Mouse (Mus musculus) megakaryocyte, embryonic 14.5 days (primary cell): ENCODE measurements around the gene Mfap1b. TPM values are rescaled to one million over a fixed set of nuclear protein-coding genes. Genes with fewer than 3 reads are reported as not detected.

Source experiments
- H3K27me3 ChIP-seq: replicated peaks from 2 replicates; pipeline ENCODE3; 2012; ENCODE audit warnings: inconsistent platforms
- H3K36me3 ChIP-seq: replicated peaks from 2 replicates; pipeline ENCODE3; 2012; ENCODE audit warnings: low read length, inconsistent platforms, mixed read lengths
- H3K4me1 ChIP-seq: 2 replicates; pipeline ENCODE4 v1.6.1; 2012; ENCODE audit warnings: inconsistent platforms
- H3K4me3 ChIP-seq: replicated peaks from 2 replicates; pipeline ENCODE3; 2012; ENCODE audit warnings: moderate library complexity, mild to moderate bottlenecking, inconsistent platforms
- H3K9me3 ChIP-seq: 2 replicates; pipeline ENCODE4 v1.6.1; 2012; ENCODE audit warnings: inconsistent platforms
- FLI1 ChIP-seq: IDR thresholded peaks from 2 replicates; pipeline ENCODE4 v1.6.1; 2012; ENCODE audit warnings: low read length, inconsistent platforms, mixed read lengths
- GATA1 ChIP-seq: IDR thresholded peaks from 3 replicates; pipeline ENCODE4 v1.6.1; 2012; ENCODE audit warnings: mixed read lengths, low read length, inconsistent platforms, borderline replicate concordance
- polyA plus RNA-seq: library from polyadenylated mRNA; stranded (reverse); fragments of >175 nt; gene quantifications from 2 replicates; pipeline ENCODE4 v1.2.3, GENCODE M21; 2012; ENCODE audit warnings: low replicate concordance; ENCODE audit not compliant: insufficient read depth

The Mfap1b gene
- polyA plus RNA-seq, 1 experiment = 2.3 TPM

GRCm38 (mm10) chr2:121434854-121435253, 39.0 kb downstream of the Mfap1b start:
- Histone ChIP-seq H3K4me1 (no peaks in the 10 kb centered on the region), H3K9me3 (no peaks in the 10 kb centered on the region), H3K27me3 (no peaks in the 10 kb centered on the region), H3K4me3 (no peak overlapping the region), H3K36me3 (peaks cover 93% of the 10 kb centered on the region)
- TF ChIP-seq FLI1 (no peak), GATA1 (no peak)

- Histone ChIP-seq H3K36me3 (peaks cover 93% of the 10 kb centered on the region), H3K9me3 (no peaks in the 10 kb centered on the region), H3K27me3 (no peaks in the 10 kb centered on the region), H3K4me1 (peaks cover 13% of the 10 kb centered on the region), H3K4me3 (no peak overlapping the region)
- TF ChIP-seq GATA1 (no peak), FLI1 (no peak)
Observed at GRCm38 (mm10) chr2:121425890-121426289, 48.0 kb downstream of the Mfap1b start.

- TF ChIP-seq FLI1 = no peak
- H3K9me3 ChIP-seq = no peaks in the 10 kb centered on the region
- no peak overlapping the region for H3K4me3 ChIP-seq
- H3K27me3 ChIP-seq = no peaks in the 10 kb centered on the region
- H3K4me1 ChIP-seq = peaks cover 25% of the 10 kb centered on the region
- peaks cover 89% of the 10 kb centered on the region for H3K36me3 ChIP-seq
Observed at GRCm38 (mm10) chr2:121423166-121423565, 50.7 kb downstream of the Mfap1b start.

GRCm38 (mm10) chr2:121418476-121418875, 55.4 kb downstream of the Mfap1b start:
- TF ChIP-seq GATA1 (no peak), FLI1 (no peak)
- Histone ChIP-seq H3K27me3 (no peaks in the 10 kb centered on the region), H3K4me3 (no peak overlapping the region), H3K9me3 (no peaks in the 10 kb centered on the region), H3K36me3 (peaks cover 72% of the 10 kb centered on the region), H3K4me1 (peaks cover 53% of the 10 kb centered on the region)

GRCm38 (mm10) chr2:121416356-121416755, 57.5 kb downstream of the Mfap1b start:
- peak overlapping the region; percentile 38 for H3K4me3 ChIP-seq
- H3K4me1 ChIP-seq = peaks cover 55% of the 10 kb centered on the region
- H3K9me3 ChIP-seq = no peaks in the 10 kb centered on the region
- H3K36me3 ChIP-seq = peaks cover 56% of the 10 kb centered on the region
- no peaks in the 10 kb centered on the region for H3K27me3 ChIP-seq
- TF ChIP-seq FLI1 (no peak), GATA1 (no peak)

- Histone ChIP-seq H3K27me3 (no peaks in the 10 kb centered on the region), H3K36me3 (peaks cover 52% of the 10 kb centered on the region), H3K4me1 (peaks cover 53% of the 10 kb centered on the region), H3K9me3 (no peaks in the 10 kb centered on the region), H3K4me3 (peak overlapping the region; percentile 99)
- TF ChIP-seq GATA1 = no peak
- no peak for TF ChIP-seq FLI1
Observed at GRCm38 (mm10) chr2:121415591-121415990, 58.3 kb downstream of the Mfap1b start.

- no peaks in the 10 kb centered on the region for H3K9me3 ChIP-seq
- H3K36me3 ChIP-seq = peaks cover 53% of the 10 kb centered on the region
- TF ChIP-seq FLI1 (no peak), GATA1 (no peak)
- H3K27me3 ChIP-seq = no peaks in the 10 kb centered on the region
- peaks cover 55% of the 10 kb centered on the region for H3K4me1 ChIP-seq
- H3K4me3 ChIP-seq = peak overlapping the region; percentile 99
Observed at GRCm38 (mm10) chr2:121415103-121415502, 58.8 kb downstream of the Mfap1b start.

GRCm38 (mm10) chr2:121414139-121414685, 59.7 kb downstream of the Mfap1b start:
- Histone ChIP-seq H3K4me3 (peak overlapping the region; percentile 99), H3K4me1 (peaks cover 55% of the 10 kb centered on the region), H3K9me3 (no peaks in the 10 kb centered on the region), H3K27me3 (no peaks in the 10 kb centered on the region), H3K36me3 (peaks cover 46% of the 10 kb centered on the region)
- TF ChIP-seq GATA1 = no peak
- no peak for TF ChIP-seq FLI1

GRCm38 (mm10) chr2:121413387-121414042, 60.4 kb downstream of the Mfap1b start, which contains the start of the genes Pdia3 and Catsper2:
Gene Pdia3 (plus strand): TSS chr2:121413775.
Gene Catsper2 (minus strand): TSS chr2:121413792.
- Histone ChIP-seq H3K27me3 (no peaks in the 10 kb centered on the region), H3K36me3 (peaks cover 39% of the 10 kb centered on the region), H3K9me3 (no peaks in the 10 kb centered on the region), H3K4me1 (peaks cover 50% of the 10 kb centered on the region), H3K4me3 (peak within 1 kb of the TSS; percentile 99)
- TF ChIP-seq GATA1 = no peak
- no peak for TF ChIP-seq FLI1

- Histone ChIP-seq H3K4me1 (peaks cover 44% of the 10 kb centered on the region), H3K4me3 (peak overlapping the region; percentile 99), H3K36me3 (peaks cover 33% of the 10 kb centered on the region), H3K9me3 (no peaks in the 10 kb centered on the region), H3K27me3 (no peaks in the 10 kb centered on the region)
- TF ChIP-seq FLI1 = no peak
- no peak for TF ChIP-seq GATA1
Observed at GRCm38 (mm10) chr2:121412843-121413386, 61.0 kb downstream of the Mfap1b start.

Other genes with a start within 250 kb of the Mfap1b start
- 8.6 TPM in 1 of 2 replicates, not detected in the other for gene Trp53bp1, start 202.7 kb downstream of the Mfap1b start, polyA plus RNA-seq
- 1.6 and 11.4 TPM in 2 replicates for gene Map1a, start 184.5 kb downstream of the Mfap1b start, polyA plus RNA-seq
- gene Ppip5k1, start 118.7 kb downstream of the Mfap1b start, polyA plus RNA-seq = 1.9 TPM in 1 of 2 replicates, not detected in the other
- gene Ckmt1, start 116.4 kb downstream of the Mfap1b start, polyA plus RNA-seq = not detected in 2 replicates
- not detected in 2 replicates for gene Strc, start 86.9 kb downstream of the Mfap1b start, polyA plus RNA-seq
- 332 and 1,563 TPM in 2 replicates for gene Pdia3, start 60.3 kb downstream of the Mfap1b start, polyA plus RNA-seq
- gene Catsper2, start 60.3 kb downstream of the Mfap1b start, polyA plus RNA-seq = 0.10 TPM in 1 of 2 replicates, not detected in the other
- gene Ell3, start 29.8 kb downstream of the Mfap1b start, polyA plus RNA-seq = not detected in 2 replicates
- gene Serf2, start 24.9 kb downstream of the Mfap1b start, polyA plus RNA-seq = 78.6 and 558 TPM in 2 replicates
- 12.9 and 128 TPM in 2 replicates for gene Hypk, start 20.8 kb downstream of the Mfap1b start, polyA plus RNA-seq
- 0.30 TPM in 1 of 2 replicates, not detected in the other for gene Serinc4, start 17.3 kb downstream of the Mfap1b start, polyA plus RNA-seq
- 0.52 and 2.2 TPM in 2 replicates for gene Mfap1a, start 32.6 kb upstream of the Mfap1b start, polyA plus RNA-seq
- gene Wdr76, start 32.7 kb upstream of the Mfap1b start, polyA plus RNA-seq = 0.20 TPM in 1 of 2 replicates, not detected in the other